Mouse (Mus musculus) CH12F3 (cell line): ENCODE results near the gene Scyl2.
"Not testable (repeated sequence)": the region's sequence is repeated elsewhere in the genome, so short reads cannot be mapped to it uniquely, and the experiment has no call there.

Experiments
- in situ Hi-C: fragments of 300-500 bp; cut with MboI; formaldehyde crosslinking; loops from 2 replicates; pipeline ENCODE4 v1.14.3; 2020; ENCODE audit warnings: low sequenced_read_pairs

The Scyl2 gene

GRCm38 (mm10) chr10:89680517-89680916 is 5.6 kb downstream of the Scyl2 start:
- in situ Hi-C loops = no loop called here

- in situ Hi-C loops = no loop called here
Observed at GRCm38 (mm10) chr10:89679448-89679847, 6.6 kb downstream of the Scyl2 start.

DNA sequence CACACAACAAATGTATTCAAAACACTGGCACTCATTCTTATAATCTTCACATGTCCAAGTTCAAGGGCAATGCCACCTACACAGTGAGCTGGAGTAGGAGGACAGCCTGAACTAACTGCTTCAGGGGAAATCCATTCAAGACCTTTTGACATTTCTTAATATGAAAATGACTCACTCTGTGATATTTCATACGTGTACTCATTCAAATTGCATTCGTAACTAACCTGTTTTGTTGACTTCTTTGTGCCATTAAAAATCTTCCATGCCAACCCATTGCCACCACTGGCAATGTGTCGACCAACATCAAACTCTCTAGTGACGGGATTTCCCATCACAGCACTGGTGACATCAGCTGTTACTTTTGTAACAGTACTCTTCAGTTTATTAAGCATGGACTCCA is 8.0 kb downstream of the Scyl2 start:
- in situ Hi-C loops = no loop called here

DNA sequence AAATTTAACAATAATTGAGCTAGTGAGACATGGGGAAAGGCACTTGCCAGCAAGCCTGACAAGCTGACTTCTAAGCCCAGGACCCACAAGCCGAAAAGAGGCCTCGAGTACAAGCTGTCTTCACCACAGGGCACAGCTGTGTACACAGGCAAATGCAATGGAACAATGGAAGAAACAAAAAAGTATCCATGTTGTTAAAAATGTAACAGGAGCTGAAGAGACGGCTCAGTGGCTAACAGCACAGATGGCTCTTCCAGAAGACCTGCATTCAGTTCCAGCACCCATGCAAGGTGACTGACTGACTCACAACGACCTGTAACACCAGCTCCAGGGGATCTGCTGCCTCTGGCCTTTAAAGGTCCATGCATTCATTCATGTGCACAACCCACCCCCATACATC is 9.5 kb downstream of the Scyl2 start:
- in situ Hi-C loops = no loop called here

DNA sequence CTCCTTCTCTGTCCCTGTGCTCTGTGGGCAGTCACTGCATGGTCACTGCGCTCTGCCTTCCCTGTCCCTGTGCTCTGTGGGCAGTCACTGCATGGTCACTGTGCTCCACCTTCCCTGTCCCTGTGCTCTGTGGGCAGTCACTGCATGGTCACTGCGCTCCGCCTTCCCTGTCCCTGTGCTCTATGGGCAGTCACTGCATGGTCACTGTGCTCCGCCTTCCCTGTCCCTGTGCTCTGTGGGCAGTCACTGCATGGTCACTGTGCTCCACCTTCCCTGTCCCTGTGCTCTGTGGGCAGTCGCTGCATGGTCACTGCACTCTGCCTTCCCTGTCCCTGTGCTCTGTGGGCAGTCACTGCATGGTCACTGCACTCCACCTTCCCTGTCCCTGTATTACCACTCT is 15.7 kb downstream of the Scyl2 start:
- in situ Hi-C loops = not testable (repeated sequence)

DNA sequence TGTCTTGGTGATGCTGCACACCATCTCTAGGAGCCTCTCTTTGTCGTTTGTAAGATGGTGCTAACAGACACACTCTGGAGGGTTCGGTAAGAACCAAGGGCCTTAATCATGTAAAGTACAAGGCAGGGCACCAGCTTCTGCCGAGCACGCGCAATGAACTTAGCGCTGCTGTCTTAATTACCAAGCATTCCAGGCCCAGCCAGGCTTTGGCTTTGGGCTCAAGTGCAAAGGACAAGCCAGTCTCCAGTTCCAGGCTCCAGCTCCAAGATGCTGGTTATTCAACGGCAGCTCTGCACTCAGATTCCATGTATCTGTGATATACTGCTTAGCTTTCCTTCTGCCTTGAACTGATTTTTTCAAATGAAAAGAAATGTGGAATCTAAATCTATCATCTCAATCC is 18.5 kb downstream of the Scyl2 start:
- in situ Hi-C loops = no loop called here

GRCm38 (mm10) chr10:89665679-89666078 is 20.4 kb downstream of the Scyl2 start:
- in situ Hi-C loops = no loop called here

GRCm38 (mm10) chr10:89664977-89665645 is 21.0 kb downstream of the Scyl2 start:
- in situ Hi-C loops = no loop called here

- in situ Hi-C loops = no loop called here
Observed at GRCm38 (mm10) chr10:89656366-89656765, 29.7 kb downstream of the Scyl2 start.

DNA sequence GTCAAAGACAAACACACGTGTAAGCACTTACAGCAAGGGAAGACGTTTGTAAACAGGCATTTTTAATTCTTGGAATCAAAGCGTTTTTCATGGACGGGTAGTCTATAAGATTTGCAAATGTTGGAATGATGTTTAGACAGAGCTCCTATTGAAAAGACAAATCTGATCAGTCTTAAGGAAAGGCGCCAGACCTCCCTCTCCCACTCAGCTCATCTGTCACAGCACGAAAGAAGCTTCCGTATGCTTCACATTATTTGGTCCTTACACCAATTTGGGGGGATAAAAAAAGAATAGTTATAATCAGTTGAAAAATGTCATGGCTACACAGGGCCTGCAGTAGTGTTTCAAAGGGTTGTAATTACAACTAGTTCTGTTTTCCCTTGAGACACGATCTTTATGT is 33.2 kb downstream of the Scyl2 start:
- in situ Hi-C loops = no loop called here

DNA sequence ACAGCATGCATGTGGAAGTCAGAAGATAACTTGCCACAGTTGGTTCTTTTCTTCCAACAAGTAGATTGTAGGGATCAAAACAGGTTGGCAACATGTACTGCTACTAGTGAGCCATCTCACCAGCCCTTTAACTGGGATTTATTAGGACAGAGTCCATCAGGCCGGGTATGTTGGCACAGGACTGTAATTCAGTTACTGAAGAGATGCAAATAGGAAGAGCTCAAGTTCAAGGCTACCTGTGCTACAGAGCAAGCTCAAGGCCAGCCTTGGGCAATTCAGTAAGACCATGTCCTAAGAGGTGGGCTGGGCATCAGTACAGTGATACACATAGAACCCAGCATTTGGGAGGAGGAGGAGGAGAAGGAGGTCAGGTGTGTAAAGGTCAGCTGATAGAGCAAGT is 34.4 kb downstream of the Scyl2 start:
- in situ Hi-C loops = no loop called here

GRCm38 (mm10) chr10:89646918-89647317 is 39.2 kb downstream of the Scyl2 start:
- in situ Hi-C loops = loop anchor here (25.0 kb wide), 1 partner anchor 310 kb away; the partner anchor contains the start of gene Ano4

- in situ Hi-C loops = loop anchor here (25.0 kb wide), 1 partner anchor 300 kb away; the partner anchor contains the start of gene Ano4
Observed at GRCm38 (mm10) chr10:89637001-89637400, 49.1 kb downstream of the Scyl2 start.

DNA sequence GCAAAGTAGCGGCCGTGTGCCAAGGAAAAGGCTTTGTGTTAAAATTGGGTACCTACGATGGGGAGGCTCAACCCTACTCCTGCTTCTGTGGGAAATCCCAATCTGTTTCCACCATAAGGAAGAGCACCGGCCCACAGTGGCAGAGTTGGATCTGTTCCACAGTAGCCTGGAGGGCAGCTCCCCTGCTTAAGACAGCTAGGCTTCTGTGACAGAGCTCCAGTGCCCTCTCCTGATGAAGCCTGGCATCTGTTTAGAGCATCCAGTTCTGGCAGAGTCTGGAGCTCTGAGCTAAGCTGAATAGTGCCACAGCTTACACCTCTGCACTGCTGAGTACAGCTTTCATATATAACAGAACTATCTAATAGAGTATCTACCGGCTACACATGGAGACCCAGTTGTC is 51.1 kb downstream of the Scyl2 start:
- in situ Hi-C loops = loop anchor here (25.0 kb wide), 1 partner anchor 298 kb away; the partner anchor contains the start of gene Ano4

DNA sequence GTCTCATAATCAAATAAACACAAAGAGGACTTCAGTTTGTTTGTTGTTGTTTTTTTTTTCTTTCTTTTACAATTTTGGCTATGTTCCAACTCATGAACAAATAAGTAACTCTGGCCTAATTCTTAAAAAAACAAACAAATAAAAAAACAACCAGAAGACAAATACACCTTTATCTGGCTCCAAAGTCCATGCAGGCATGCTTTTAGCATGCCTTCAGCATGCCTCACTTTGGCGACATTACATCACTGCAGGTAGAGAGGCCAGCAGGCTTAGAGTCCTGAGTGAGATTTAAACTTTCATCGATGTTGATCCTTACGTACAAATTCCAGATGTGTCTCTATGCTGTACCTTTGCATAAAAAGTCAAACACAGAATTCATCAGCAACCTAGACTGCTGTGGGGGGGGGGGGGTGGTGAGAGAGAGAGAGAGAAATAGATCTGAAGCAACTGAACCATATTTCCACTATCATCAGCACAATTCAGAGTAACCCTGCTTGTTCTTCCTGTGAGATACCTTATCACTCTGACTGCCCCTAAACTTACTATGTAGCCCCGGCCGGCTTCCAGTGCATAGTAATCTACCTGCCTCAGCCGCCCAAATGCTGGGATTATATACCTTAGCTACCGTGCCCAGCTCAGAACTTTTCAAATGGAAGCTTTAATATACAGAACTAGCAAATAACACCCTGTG is 52.2 kb downstream of the Scyl2 start:
- in situ Hi-C loops = loop anchor here (25.0 kb wide), 1 partner anchor 297 kb away; the partner anchor contains the start of gene Ano4

DNA sequence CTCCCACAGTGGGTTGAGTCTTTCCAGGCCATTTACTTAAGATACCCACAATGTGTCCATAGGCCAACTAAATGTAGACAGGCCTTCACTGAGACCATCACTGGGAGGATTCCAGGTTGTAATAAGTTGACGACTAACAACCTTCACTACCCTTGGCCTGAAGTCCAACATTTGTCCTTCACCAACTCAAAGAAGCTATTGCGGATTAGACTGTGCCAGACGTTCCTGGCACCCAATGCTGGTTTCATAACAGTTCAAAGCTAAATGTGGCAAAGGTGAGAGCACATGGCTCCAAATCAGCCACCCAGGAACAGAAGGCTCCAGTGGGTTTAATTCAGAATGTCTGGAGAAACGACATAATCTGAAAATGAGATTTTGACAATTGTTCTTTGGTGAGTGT is 53.0 kb downstream of the Scyl2 start:
- in situ Hi-C loops = loop anchor here (25.0 kb wide), 1 partner anchor 296 kb away; the partner anchor contains the start of gene Ano4

DNA sequence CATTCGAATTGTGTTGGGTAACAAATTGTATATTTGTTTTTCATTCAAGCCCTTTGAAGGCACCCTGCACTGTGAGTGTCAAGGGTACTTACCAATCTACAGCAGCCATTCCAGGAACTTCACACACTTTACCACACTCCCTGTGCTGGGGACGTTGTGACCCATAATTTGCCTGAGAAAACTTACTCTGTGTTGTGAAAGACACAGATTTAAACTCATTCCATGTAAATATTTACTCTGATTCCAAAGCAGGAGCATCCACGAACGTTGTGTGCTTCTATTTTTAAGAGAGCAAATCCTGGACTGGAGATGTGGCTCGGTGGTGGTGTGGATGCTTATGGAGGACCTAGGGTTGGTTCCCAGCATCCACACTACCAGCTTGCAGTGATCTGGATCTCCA is 54.3 kb downstream of the Scyl2 start:
- in situ Hi-C loops = loop anchor here (25.0 kb wide), 1 partner anchor 295 kb away; the partner anchor contains the start of gene Ano4

DNA sequence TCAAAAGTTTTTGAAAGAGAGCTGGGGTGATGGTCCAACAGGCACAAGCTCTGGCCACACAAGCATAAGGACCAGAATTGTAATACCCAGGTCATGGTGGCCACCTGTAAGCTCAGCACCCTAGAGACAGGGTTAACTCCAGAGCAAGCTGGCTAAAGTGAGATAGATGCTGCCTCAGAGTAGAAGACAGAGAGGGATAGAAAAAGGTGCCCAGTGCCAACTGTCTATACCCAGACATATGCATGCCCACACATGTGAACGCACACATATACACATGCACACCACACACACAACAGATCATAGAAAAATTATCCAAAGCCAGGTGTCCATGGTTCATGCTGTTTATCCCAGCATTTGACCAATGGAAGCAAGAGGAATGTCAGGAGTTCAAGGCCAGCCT is 55.5 kb downstream of the Scyl2 start:
- in situ Hi-C loops = loop anchor here (25.0 kb wide), 1 partner anchor 293 kb away; the partner anchor contains the start of gene Ano4

- in situ Hi-C loops = loop anchor here (25.0 kb wide), 1 partner anchor 293 kb away; the partner anchor contains the start of gene Ano4
Observed at GRCm38 (mm10) chr10:89630052-89630451, 56.0 kb downstream of the Scyl2 start.

- in situ Hi-C loops = loop anchor here (5.0 to 25.0 kb wide), 2 partner anchors 164 to 289 kb away; partner anchors contain the start of gene Ano4
Observed at GRCm38 (mm10) chr10:89626714-89627113, 59.4 kb downstream of the Scyl2 start.

- in situ Hi-C loops = no loop called here
Observed at GRCm38 (mm10) chr10:89624196-89624595, 61.9 kb downstream of the Scyl2 start.

DNA sequence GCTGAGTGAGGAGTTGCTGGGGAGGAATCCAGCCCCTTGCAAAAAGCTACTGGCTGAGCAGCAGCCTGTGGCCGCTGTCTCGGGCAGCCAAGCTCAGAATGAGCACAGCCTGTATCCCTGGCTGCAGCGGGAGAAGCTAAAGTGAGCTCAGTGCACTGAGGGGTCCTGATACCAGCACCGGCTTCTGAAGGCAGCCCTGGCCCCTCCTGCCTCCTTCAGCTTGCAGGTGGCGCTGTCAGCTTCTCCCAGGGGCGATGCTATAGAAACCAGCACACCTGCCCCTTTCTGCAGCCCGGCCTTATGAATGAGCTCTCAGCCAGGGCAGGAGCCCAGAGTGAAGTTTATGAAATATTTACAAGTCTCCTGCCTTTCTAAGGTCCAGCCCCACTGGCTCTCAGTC is 65.0 kb downstream of the Scyl2 start, which contains the start of gene Slc17a8:
Gene Slc17a8 (minus strand): TSS at position 125 of the 400 bp plus-strand sequence.
- in situ Hi-C loops = no loop called here
